Mouse (Mus musculus) adipose tissue, adult 10 weeks (tissue): ENCODE data around the gene Rdh9. TPM values are rescaled to one million over a fixed set of nuclear protein-coding genes. Genes with fewer than 3 reads are reported as not detected.

ENCODE experiments used
- polyA plus RNA-seq: library from polyadenylated mRNA; stranded (reverse); fragments of 350-450 nt; fragmentation: Illumina TruSeq; extraction: RNeasy Lipid Tissue Mini Kit (QIAGEN cat#74804); gene quantifications from one replicate; pipeline ENCODE4 v1.2.3, GENCODE M21; 2014; ENCODE audit warnings: low read depth, low replicate concordance

The Rdh9 gene
- polyA plus RNA-seq = not detected

GRCm38 (mm10) chr10:127776011-127776410 lies at the start of gene Rdh9:
Gene Rdh9, plus strand, starts transcription at chr10:127776386.

GRCm38 (mm10) chr10:127739083-127739660 lies 37.0 kb upstream of the Rdh9 start, which contains the start of gene Zbtb39:
Gene Zbtb39, plus strand, starts transcription at chr10:127739538.

GRCm38 (mm10) chr10:127751548-127751947 lies 24.6 kb upstream of the Rdh9 start, which contains the start of gene Gpr182:
Gene Gpr182, minus strand, starts transcription at chr10:127751732.

GRCm38 (mm10) chr10:127759181-127760110 lies 16.7 kb upstream of the Rdh9 start, which contains the start of the genes Rdh1 and Rdh16f1:
Gene Rdh1, plus strand, starts transcription at chr10:127759721.
Gene Rdh16f1, plus strand, starts transcription at chr10:127759787.

GRCm38 (mm10) chr10:127800891-127801290 lies 24.7 kb downstream of the Rdh9 start, which contains the start of gene Rdh16:
Gene Rdh16, plus strand, starts transcription at chr10:127801152.

Other genes with a start within 250 kb of the Rdh9 start
- gene Nxph4, start 241.8 kb upstream of the Rdh9 start, polyA plus RNA-seq = 23.4 TPM
- gene Lrp1, start 155.2 kb upstream of the Rdh9 start, polyA plus RNA-seq = 188 TPM
- 62.2 TPM for gene Stat6, start 133.4 kb upstream of the Rdh9 start, polyA plus RNA-seq
- 9.3 TPM for gene Nemp1, start 109.5 kb upstream of the Rdh9 start, polyA plus RNA-seq
- 29.3 TPM for gene Nab2, start 107.8 kb upstream of the Rdh9 start, polyA plus RNA-seq
- gene Myo1a, start 71.2 kb upstream of the Rdh9 start, polyA plus RNA-seq = 0.57 TPM
- 2.5 TPM for gene Tac2, start 51.9 kb upstream of the Rdh9 start, polyA plus RNA-seq
- 8.4 TPM for gene Zbtb39, start 36.8 kb upstream of the Rdh9 start, polyA plus RNA-seq
- gene Gpr182, start 24.7 kb upstream of the Rdh9 start, polyA plus RNA-seq = 2.6 TPM
- gene Rdh1, start 16.7 kb upstream of the Rdh9 start, polyA plus RNA-seq = 1.0 TPM
- gene Rdh16f1, start 16.6 kb upstream of the Rdh9 start, polyA plus RNA-seq = 1.6 TPM
- 5.6 TPM for gene Rdh16, start 24.8 kb downstream of the Rdh9 start, polyA plus RNA-seq
- gene Rdh19, start 73.5 kb downstream of the Rdh9 start, polyA plus RNA-seq = not detected
- not detected for gene Rdh16f2, start 90.1 kb downstream of the Rdh9 start, polyA plus RNA-seq
- gene Rdh7, start 112.4 kb downstream of the Rdh9 start, polyA plus RNA-seq = 0.42 TPM
- gene Sdr9c7, start 122.1 kb downstream of the Rdh9 start, polyA plus RNA-seq = not detected
- not detected for gene Hsd17b6, start 231.2 kb downstream of the Rdh9 start, polyA plus RNA-seq
- gene Prim1, start 238.8 kb downstream of the Rdh9 start, polyA plus RNA-seq = 7.3 TPM